ENCODE assay signal across 20 mouse cellular contexts in genomic region chr5:120599625-120600024, GRCm38 (mm10). TPM values are rescaled to one million over a fixed set of nuclear protein-coding genes. Genes with fewer than 3 reads are reported as not detected.
DNase-seq lines count a peak whose midpoint lies in the region; ATAC-seq and TF ChIP-seq lines count a peak whose summit lies in the region.
"Had no signal": no experiment of that assay in that cellular context is flagged by ENCODE, and none has a peak within 500 bp of the region (broad histone marks: within the 10 kb centered on the region; RNA-seq: fewer than 3 reads in every experiment).

No protein-coding gene starts in this region.

- H3K9me3 ChIP-seq in neural tube, embryonic 12.5 days: no peaks in the 10 kb centered on the region
- H3K9me3 ChIP-seq in neural tube, embryonic 15.5 days (replicated peaks): no peaks in the 10 kb centered on the region
- no peaks in the 10 kb centered on the region; the same call in 1 of the 2 replicates for H3K9me3 ChIP-seq in erythroblast, embryonic 14.5 days (ENCODE audit: control insufficient read depth, low read length)
- no peaks in the 10 kb centered on the region for H3K9me3 ChIP-seq in liver, embryonic 14.5 days (ENCODE audit: control insufficient read depth, low read length)
- no peaks in the 10 kb centered on the region for H3K9me3 ChIP-seq in stomach, embryonic 16.5 days (replicated peaks; ENCODE audit: control insufficient read depth, low read length)
- H3K9me3 ChIP-seq: embryonic facial prominence, embryonic 10.5 days; hindbrain, embryonic 12.5 days; limb, embryonic 12.5 days; midbrain, embryonic 13.5 days had no signal

- no peak overlapping the region for H3K4me2 ChIP-seq in neural tube, embryonic 12.5 days (replicated peaks)
- H3K4me2 ChIP-seq in neural tube, embryonic 15.5 days: no peak overlapping the region
- H3K4me2 ChIP-seq in liver, embryonic 14.5 days (ENCODE audit: low read depth): peak overlapping the region; percentile 45
- H3K4me2 ChIP-seq in stomach, embryonic 16.5 days (ENCODE audit: low read depth, low read length): no peak overlapping the region
- H3K4me2 ChIP-seq: hindbrain, embryonic 12.5 days; limb, embryonic 12.5 days; midbrain, embryonic 13.5 days had no signal

- H3K27ac ChIP-seq in neural tube, embryonic 12.5 days: no peak overlapping the region
- H3K27ac ChIP-seq in neural tube, embryonic 15.5 days (replicated peaks): no peak overlapping the region
- peak overlapping the region; percentile 68 for H3K27ac ChIP-seq in liver, embryonic 14.5 days
- no peak overlapping the region for H3K27ac ChIP-seq in stomach, embryonic 16.5 days (ENCODE audit: low read length)
- H3K27ac ChIP-seq: embryonic facial prominence, embryonic 10.5 days; hindbrain, embryonic 12.5 days; limb, embryonic 12.5 days; macrophage; midbrain, embryonic 13.5 days had no signal

- 95% methylated on average over 6 of the region's 6 CpGs for WGBS in neural tube, embryonic 12.5 days
- 92% methylated on average over 6 of the region's 6 CpGs for WGBS in neural tube, embryonic 15.5 days
- 8% methylated on average over 6 of the region's 6 CpGs for WGBS in liver, embryonic 14.5 days (ENCODE audit: insufficient replicate concordance)
- 85% methylated on average over 6 of the region's 6 CpGs for WGBS in stomach, embryonic 16.5 days

- TF ChIP-seq EP300 in liver, embryonic 14.5 days (IDR thresholded peaks at IDR 0.05; ENCODE audit: low read depth): peak; percentile 77

- H3K9ac ChIP-seq in neural tube, embryonic 12.5 days: 0 out of 2 replicates have a peak overlapping the region, but pooled peaks have one; percentile 3
- H3K9ac ChIP-seq in neural tube, embryonic 15.5 days (replicated peaks): no peak overlapping the region
- H3K9ac ChIP-seq in liver, embryonic 14.5 days (replicated peaks): peak overlapping the region; percentile 33
- no peak overlapping the region for H3K9ac ChIP-seq in stomach, embryonic 16.5 days (ENCODE audit: low read length)
- H3K9ac ChIP-seq: hindbrain, embryonic 12.5 days; limb, embryonic 12.5 days; midbrain, embryonic 13.5 days had no signal

- H3K4me1 ChIP-seq in neural tube, embryonic 12.5 days: no peaks in the 10 kb centered on the region
- no peaks in the 10 kb centered on the region for H3K4me1 ChIP-seq in neural tube, embryonic 15.5 days
- H3K4me1 ChIP-seq in erythroblast, embryonic 14.5 days (ENCODE audit: control insufficient read depth): peaks cover 63% of the 10 kb centered on the region
- H3K4me1 ChIP-seq in liver, embryonic 14.5 days (replicated peaks; ENCODE audit: control insufficient read depth in 2 of 2, insufficient read depth in 2 of 2, low read length in 1 of 2): peaks cover 27 to 32% of the 10 kb centered on the region in 2 experiments
- no peaks in the 10 kb centered on the region for H3K4me1 ChIP-seq in stomach, embryonic 16.5 days (ENCODE audit: control insufficient read depth, insufficient read depth, low read length)
- H3K4me1 ChIP-seq: limb, embryonic 12.5 days had no signal

- H3K4me3 ChIP-seq in neural tube, embryonic 12.5 days: no peak overlapping the region
- no peak overlapping the region for H3K4me3 ChIP-seq in neural tube, embryonic 15.5 days (replicated peaks)
- H3K4me3 ChIP-seq in erythroblast, embryonic 14.5 days (replicated peaks): peak overlapping the region; percentile 30
- H3K4me3 ChIP-seq in liver, embryonic 14.5 days (ENCODE audit: insufficient read depth in 1 of 2, low read depth in 2 of 2, low read length in 2 of 2): no peak overlapping the region
- H3K4me3 ChIP-seq in stomach, embryonic 16.5 days (replicated peaks; ENCODE audit: low read length): no peak overlapping the region
- H3K4me3 ChIP-seq: embryonic facial prominence, embryonic 10.5 days; hindbrain, embryonic 12.5 days; limb, embryonic 12.5 days; midbrain, embryonic 13.5 days; myocyte had no signal

- DNase-seq in liver, embryonic 14.5 days (ENCODE audit: low read depth in 3 of 3, low spot score in 3 of 3): peak in 2 of 3 experiments; percentile 57 to 61
- DNase-seq in neural tube, embryonic 10.5 days (ENCODE audit: extremely low spot score, low spot score): no peak
- DNase-seq: gastrocnemius, postnatal 36 days; kidney, adult 9 months; kidney, postnatal 36 days; retina, postnatal 1 day; thymus, adult 2 months had no signal

- TF ChIP-seq CTCF in liver, embryonic 14.5 days (IDR thresholded peaks at IDR 0.05; ENCODE audit: low read depth): no peak

- no peaks in the 10 kb centered on the region for H3K27me3 ChIP-seq in neural tube, embryonic 12.5 days (replicated peaks)
- no peaks in the 10 kb centered on the region for H3K27me3 ChIP-seq in neural tube, embryonic 15.5 days (replicated peaks)
- no peaks in the 10 kb centered on the region for H3K27me3 ChIP-seq in erythroblast, embryonic 14.5 days (ENCODE audit: control insufficient read depth)
- no peaks in the 10 kb centered on the region for H3K27me3 ChIP-seq in liver, embryonic 14.5 days (ENCODE audit: control insufficient read depth, insufficient read depth, low read length)
- no peaks in the 10 kb centered on the region for H3K27me3 ChIP-seq in stomach, embryonic 16.5 days (ENCODE audit: control insufficient read depth, insufficient read depth, low read length)
- H3K27me3 ChIP-seq: hindbrain, embryonic 12.5 days; limb, embryonic 12.5 days; midbrain, embryonic 13.5 days had no signal

- no peaks in the 10 kb centered on the region for H3K36me3 ChIP-seq in neural tube, embryonic 12.5 days
- no peaks in the 10 kb centered on the region for H3K36me3 ChIP-seq in neural tube, embryonic 15.5 days
- H3K36me3 ChIP-seq in erythroblast, embryonic 14.5 days (ENCODE audit: control insufficient read depth): peaks cover 9% of the 10 kb centered on the region
- H3K36me3 ChIP-seq in liver, embryonic 14.5 days (replicated peaks; ENCODE audit: control insufficient read depth, insufficient read depth, low read depth): no peaks in the 10 kb centered on the region
- H3K36me3 ChIP-seq in stomach, embryonic 16.5 days (ENCODE audit: control insufficient read depth, insufficient read depth, low read length): no peaks in the 10 kb centered on the region
- H3K36me3 ChIP-seq: embryonic facial prominence, embryonic 10.5 days; hindbrain, embryonic 12.5 days; limb, embryonic 12.5 days; midbrain, embryonic 13.5 days had no signal

- no peak for ATAC-seq in neural tube, embryonic 12.5 days (ENCODE audit: low FRiP score, low read depth)
- ATAC-seq in neural tube, embryonic 15.5 days (ENCODE audit: low FRiP score): no peak
- ATAC-seq in liver, embryonic 14.5 days (ENCODE audit: insufficient read depth): peak; percentile 90
- ATAC-seq in stomach, embryonic 16.5 days (ENCODE audit: insufficient read depth, low FRiP score): peak; percentile 44; the same call in 1 of the 2 replicates
- no peak for ATAC-seq in frontal cortex, adult (ENCODE audit: low TSS enrichment)
- ATAC-seq: forebrain, embryonic 14.5 days; midbrain, embryonic 13.5 days had no signal

RNA-seq across cellular contexts. Expression of gene Iqcd, which starts 10.8 kb away (rescaled TPM):
- 0.70 and 0.93 TPM in 2 replicates for polyA plus RNA-seq in neural tube, embryonic 12.5 days (2016; fragmentation: Nextera tagmentation; extraction: Ambion mirVana)
- polyA plus RNA-seq in neural tube, embryonic 15.5 days (2015; fragmentation: Nextera tagmentation; extraction: Ambion mirVana): 1.3 and 1.5 TPM in 2 replicates
- polyA plus RNA-seq in erythroblast, embryonic 14.5 days (2012): 0.98 and 1.3 TPM in 2 replicates
- polyA plus RNA-seq in liver, embryonic 14.5 days (2012; rRNA removed): 0.91 and 2.0 TPM in 2 replicates
- 1.0 and 1.4 TPM in 2 replicates for polyA plus RNA-seq in liver, embryonic 14.5 days (2014; fragmentation: Nextera tagmentation; extraction: Ambion mirVana)
- 0.34 and 0.67 TPM in 2 replicates for polyA plus RNA-seq in stomach, embryonic 16.5 days (2015; fragmentation: Nextera tagmentation; extraction: Ambion mirVana)

RNA-seq across cellular contexts. Expression of gene Tpcn1, which starts 11.2 kb away (rescaled TPM):
- polyA plus RNA-seq in neural tube, embryonic 12.5 days (2016; fragmentation: Nextera tagmentation; extraction: Ambion mirVana): 19.4 and 21.7 TPM in 2 replicates
- 20.9 and 21.7 TPM in 2 replicates for polyA plus RNA-seq in neural tube, embryonic 15.5 days (2015; fragmentation: Nextera tagmentation; extraction: Ambion mirVana)
- polyA plus RNA-seq in erythroblast, embryonic 14.5 days (2012): 30.3 TPM in 2 replicates
- 19.3 and 19.8 TPM in 2 replicates for polyA plus RNA-seq in liver, embryonic 14.5 days (2012; rRNA removed)
- polyA plus RNA-seq in liver, embryonic 14.5 days (2014; fragmentation: Nextera tagmentation; extraction: Ambion mirVana): 17.8 and 18.2 TPM in 2 replicates
- polyA plus RNA-seq in stomach, embryonic 16.5 days (2015; fragmentation: Nextera tagmentation; extraction: Ambion mirVana): 21.5 and 23.8 TPM in 2 replicates

RNA-seq across cellular contexts. Expression of gene Rita1, which starts 12.8 kb away (rescaled TPM):
- 19.1 and 20.1 TPM in 2 replicates for polyA plus RNA-seq in neural tube, embryonic 12.5 days (2016; fragmentation: Nextera tagmentation; extraction: Ambion mirVana)
- polyA plus RNA-seq in neural tube, embryonic 15.5 days (2015; fragmentation: Nextera tagmentation; extraction: Ambion mirVana): 29.4 and 34.0 TPM in 2 replicates
- polyA plus RNA-seq in erythroblast, embryonic 14.5 days (2012): 1.5 and 1.7 TPM in 2 replicates
- polyA plus RNA-seq in liver, embryonic 14.5 days (2012; rRNA removed): 5.2 and 5.9 TPM in 2 replicates
- 2.1 and 2.8 TPM in 2 replicates for polyA plus RNA-seq in liver, embryonic 14.5 days (2014; fragmentation: Nextera tagmentation; extraction: Ambion mirVana)
- polyA plus RNA-seq in stomach, embryonic 16.5 days (2015; fragmentation: Nextera tagmentation; extraction: Ambion mirVana): 13.4 and 13.5 TPM in 2 replicates

RNA-seq across cellular contexts. Expression of gene Ddx54, which starts 12.9 kb away (rescaled TPM):
- polyA plus RNA-seq in neural tube, embryonic 12.5 days (2016; fragmentation: Nextera tagmentation; extraction: Ambion mirVana): 57.8 and 58.3 TPM in 2 replicates
- 35.7 and 42.0 TPM in 2 replicates for polyA plus RNA-seq in neural tube, embryonic 15.5 days (2015; fragmentation: Nextera tagmentation; extraction: Ambion mirVana)
- 3.1 and 3.4 TPM in 2 replicates for polyA plus RNA-seq in erythroblast, embryonic 14.5 days (2012)
- 9.9 and 12.4 TPM in 2 replicates for polyA plus RNA-seq in liver, embryonic 14.5 days (2012; rRNA removed)
- polyA plus RNA-seq in liver, embryonic 14.5 days (2014; fragmentation: Nextera tagmentation; extraction: Ambion mirVana): 9.9 and 10.1 TPM in 2 replicates
- polyA plus RNA-seq in stomach, embryonic 16.5 days (2015; fragmentation: Nextera tagmentation; extraction: Ambion mirVana): 41.9 and 45.6 TPM in 2 replicates

RNA-seq across cellular contexts. Expression of gene Cfap73, which starts 34.4 kb away (rescaled TPM):
- polyA plus RNA-seq in neural tube, embryonic 12.5 days (2016; fragmentation: Nextera tagmentation; extraction: Ambion mirVana): not detected in 2 replicates
- polyA plus RNA-seq in neural tube, embryonic 15.5 days (2015; fragmentation: Nextera tagmentation; extraction: Ambion mirVana): 0.33 and 0.80 TPM in 2 replicates
- polyA plus RNA-seq in erythroblast, embryonic 14.5 days (2012): not detected in 2 replicates
- polyA plus RNA-seq in liver, embryonic 14.5 days (2012; rRNA removed): not detected in 2 replicates
- not detected in 2 replicates for polyA plus RNA-seq in liver, embryonic 14.5 days (2014; fragmentation: Nextera tagmentation; extraction: Ambion mirVana)
- polyA plus RNA-seq in stomach, embryonic 16.5 days (2015; fragmentation: Nextera tagmentation; extraction: Ambion mirVana): not detected in 2 replicates
- polyA plus RNA-seq: heart, postnatal 0 days; limb, embryonic 12.5 days; macrophage; midbrain, embryonic 13.5 days; myocyte had no signal

Comparison
In these comparisons a context has a peak if more than half of its experiments do, and no peak if none do; other contexts are left out.
1. H3K9ac ChIP-seq: peak in neural tube, embryonic 12.5 days (single experiment) and liver, embryonic 14.5 days (single experiment); none in neural tube, embryonic 15.5 days (single experiment) and stomach, embryonic 16.5 days (single experiment).
2. ATAC-seq: peak in liver, embryonic 14.5 days (single experiment) and stomach, embryonic 16.5 days (single experiment); none in neural tube, embryonic 12.5 days (single experiment), neural tube, embryonic 15.5 days (single experiment) and frontal cortex, adult (single experiment).